Mouse (Mus musculus) heart, postnatal 0 days (tissue): ENCODE results near the gene Robo1.
A peak's percentile ranks its signal among the peaks of the same experiment; 100 is the strongest.

Experiments
- CTCF ChIP-seq: IDR thresholded peaks from 2 replicates; pipeline ENCODE4 v1.5.1; 2016; ENCODE audit warnings: antibody characterized with exemption, control low read depth, low read depth
- EP300 ChIP-seq: IDR thresholded peaks from 2 replicates; pipeline ENCODE4 v1.6.1; 2016; ENCODE audit warnings: antibody characterized with exemption, low read depth

DNA sequence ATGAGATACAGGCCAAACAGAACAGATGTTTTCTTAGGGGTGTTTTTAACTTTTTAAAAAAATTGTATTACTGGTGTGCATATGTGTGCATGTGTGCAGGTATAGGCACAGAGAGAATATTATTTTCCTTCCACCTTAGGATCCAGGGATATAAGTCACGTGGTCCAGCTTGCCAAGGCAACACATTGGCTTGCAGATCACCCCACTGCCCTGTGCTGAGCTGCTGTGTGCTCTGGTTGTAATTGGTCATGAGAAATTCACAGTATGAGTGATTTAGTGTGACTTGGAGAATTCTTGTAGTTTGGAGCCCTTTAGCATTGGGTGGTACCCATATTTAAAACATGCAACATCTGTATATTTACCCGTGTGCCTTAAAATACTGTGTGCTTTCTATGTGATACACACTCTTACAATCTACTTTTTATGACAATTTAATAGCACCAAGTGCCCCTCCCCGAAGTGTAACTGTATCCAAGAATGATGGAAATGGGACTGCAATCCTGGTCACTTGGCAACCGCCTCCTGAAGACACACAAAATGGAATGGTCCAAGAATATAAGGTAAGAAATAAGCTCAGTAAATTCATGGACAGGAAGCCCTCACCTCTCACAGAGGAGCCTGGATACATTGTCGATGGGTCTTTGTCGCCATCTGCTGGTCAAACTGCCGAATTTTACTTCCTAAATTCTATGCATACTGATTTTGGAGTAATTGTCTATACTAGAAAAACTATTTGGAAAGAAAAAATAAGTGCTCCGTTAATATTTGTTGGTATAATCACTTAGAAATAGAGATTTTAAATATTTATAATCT lies 671.5 kb downstream of the Robo1 start:
- peak; percentile 83 for TF ChIP-seq CTCF
- no peak for TF ChIP-seq EP300
